Mouse (Mus musculus): Measurements from ENCODE around the gene Nup210l.

- TF ChIP-seq GATA1 (IDR thresholded peaks at IDR 0.05; ENCODE audit: borderline replicate concordance, low read length) (no peak), FLI1 (IDR thresholded peaks at IDR 0.05; ENCODE audit: low read length) (no peak)
Measured at GRCm38 (mm10) chr3:90209908-90210566, 106.1 kb downstream of the Nup210l start.
